Mouse (Mus musculus): Measurements from ENCODE around the gene Gzmk.

- TF ChIP-seq POLR2A (IDR thresholded peaks at IDR 0.05; ENCODE audit: borderline replicate concordance, control insufficient read depth, low read depth, low read length), result no peak
- TF ChIP-seq CTCF (IDR thresholded peaks at IDR 0.05; ENCODE audit: control insufficient read depth, insufficient read depth, low read length), result no peak
These were observed 28.7 kb downstream of the Gzmk start for GRCm38 (mm10) chr13:113196808-113197674.

Measured in bone marrow, adult 2 months (tissue).